Mouse (Mus musculus) heart, embryonic 11.5 days (tissue): ENCODE data around the gene Rpl22. TPM values are rescaled to one million over a fixed set of nuclear protein-coding genes. Genes with fewer than 3 reads are reported as not detected.

ENCODE experiments used
- ATAC-seq: fragments of 200-750 bp; cut with Nextera tagmentation; replicated peaks from 2 replicates; pipeline ENCODE4 v1.8.0; 2017; ENCODE audit warnings: moderate library complexity; ENCODE audit not compliant: insufficient number of reproducible peaks, low FRiP score, low TSS enrichment
- H3K27ac ChIP-seq: fragments of 300-500 bp; sonication (generic); 2 replicates; pipeline ENCODE4 v1.5.1; 2014; ENCODE audit warnings: mild to moderate bottlenecking, low read depth, low read length
- H3K27me3 ChIP-seq: fragments of 300-500 bp; sonication (generic); 2 replicates; pipeline ENCODE4 v1.6.1; 2014; ENCODE audit warnings: mild to moderate bottlenecking, low read length, mixed read lengths; ENCODE audit not compliant: control insufficient read depth, insufficient read depth
- H3K36me3 ChIP-seq: fragments of 300-500 bp; sonication (generic); 2 replicates; pipeline ENCODE4 v1.6.1; 2014; ENCODE audit warnings: mild to moderate bottlenecking, low read length, moderate library complexity, mixed read lengths; ENCODE audit not compliant: control insufficient read depth, insufficient read depth
- H3K4me1 ChIP-seq: fragments of 300-500 bp; sonication (generic); 2 replicates; pipeline ENCODE4 v1.6.1; 2014; ENCODE audit warnings: low read length; ENCODE audit not compliant: control insufficient read depth, insufficient read depth
- H3K4me2 ChIP-seq: fragments of 300-500 bp; sonication (generic); 2 replicates; pipeline ENCODE4 v1.6.1; 2014; ENCODE audit warnings: mild to moderate bottlenecking, moderate library complexity
- H3K4me3 ChIP-seq: fragments of 300-500 bp; sonication (generic); 2 replicates; pipeline ENCODE4 v1.5.1; 2014; ENCODE audit warnings: low read depth, low read length
- H3K9ac ChIP-seq: fragments of 300-500 bp; sonication (generic); 2 replicates; pipeline ENCODE4 v1.6.1; 2014; ENCODE audit warnings: mild to moderate bottlenecking, low read depth, low read length, moderate library complexity
- H3K9me3 ChIP-seq: fragments of 300-500 bp; sonication (generic); replicated peaks from 2 replicates; pipeline ENCODE4 v1.6.1; 2016; ENCODE audit warnings: low read length; ENCODE audit not compliant: control insufficient read depth
- WGBS: fragments of 180-500 bp; shearing (Covaris S2); extraction: QIAGEN DNeasy Blood & Tissue Kit; methylation state at CpG from one replicate; pipeline ENCODE4 v1.1.7; 2014; ENCODE audit not compliant: insufficient replicate concordance; 5-methylcytosine and 5-hydroxymethylcytosine counted together
- polyA plus RNA-seq: library from polyadenylated mRNA; unstranded; fragments of >200 nt; fragmentation: Nextera tagmentation; extraction: Ambion mirVana; gene quantifications from 2 replicates; pipeline ENCODE4 v1.2.1, GENCODE M21; 2014

Rpl22 gene
- polyA plus RNA-seq, 1 experiment from 2014 or later: 300 TPM

DNA sequence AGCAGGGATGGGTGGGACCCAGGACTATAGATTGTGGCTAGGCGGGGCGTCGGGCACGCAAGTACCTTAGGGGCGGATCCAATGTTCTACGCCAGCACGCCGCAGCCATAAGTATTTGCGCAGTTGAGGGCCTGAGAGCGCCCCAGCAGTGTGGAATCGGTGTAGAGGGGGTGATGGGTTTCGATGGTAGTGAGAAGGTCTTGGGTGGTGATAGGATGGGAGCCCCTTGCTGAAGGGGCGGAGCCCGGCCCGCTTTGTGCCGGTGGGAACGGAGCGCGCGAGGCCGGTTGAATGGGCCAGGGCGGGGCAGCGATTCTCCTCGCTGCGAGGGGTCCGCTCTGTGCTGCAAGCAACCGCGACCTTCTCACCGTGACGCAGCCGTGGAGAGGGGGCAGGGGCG lies 39.4 kb upstream of the Rpl22 start:
- no peak overlapping the region for H3K4me2 ChIP-seq
- no peak; the same call in 1 of the 2 replicates for ATAC-seq

DNA sequence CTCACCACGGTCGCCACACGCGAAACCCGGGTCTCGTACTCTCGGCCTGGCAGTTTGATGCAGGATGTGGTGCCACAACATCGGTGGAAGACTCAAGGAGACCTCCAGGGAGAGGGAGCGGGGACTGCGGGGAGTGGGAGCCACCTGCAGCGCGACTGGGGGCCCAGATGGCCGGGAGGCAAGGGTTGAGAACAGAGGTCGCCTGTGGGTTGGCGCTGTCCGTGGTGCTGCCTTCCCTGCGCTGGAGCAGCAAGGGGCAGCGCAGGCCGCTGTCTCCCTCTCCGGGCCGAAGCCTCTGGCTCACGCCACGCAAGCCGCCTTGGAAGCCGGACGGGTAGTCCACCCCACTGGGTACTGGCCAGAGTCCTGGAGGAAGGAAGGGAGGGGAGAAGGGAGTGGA lies 38.7 kb upstream of the Rpl22 start:
- no peak overlapping the region for H3K27ac ChIP-seq
- H3K9me3 ChIP-seq: no peaks in the 10 kb centered on the region
- no peak overlapping the region for H3K4me2 ChIP-seq
- no peaks in the 10 kb centered on the region for H3K36me3 ChIP-seq
- peaks cover 91% of the 10 kb centered on the region for H3K27me3 ChIP-seq
- H3K4me3 ChIP-seq: no peak overlapping the region
- H3K9ac ChIP-seq: no peak overlapping the region
- 6% methylated on average over 26 of the region's 26 CpGs for WGBS
- peaks cover 11% of the 10 kb centered on the region for H3K4me1 ChIP-seq
- ATAC-seq: no peak

More for the DNA sequence above, 39.4 kb upstream of the Rpl22 start:
- no peak overlapping the region for H3K27ac ChIP-seq
- H3K9ac ChIP-seq: no peak overlapping the region
- no peaks in the 10 kb centered on the region for H3K36me3 ChIP-seq
- 4% methylated on average over 32 of the region's 32 CpGs for WGBS
- H3K4me3 ChIP-seq: no peak overlapping the region
- peaks cover 11% of the 10 kb centered on the region for H3K4me1 ChIP-seq
- H3K27me3 ChIP-seq: peaks cover 91% of the 10 kb centered on the region
- no peaks in the 10 kb centered on the region for H3K9me3 ChIP-seq

DNA sequence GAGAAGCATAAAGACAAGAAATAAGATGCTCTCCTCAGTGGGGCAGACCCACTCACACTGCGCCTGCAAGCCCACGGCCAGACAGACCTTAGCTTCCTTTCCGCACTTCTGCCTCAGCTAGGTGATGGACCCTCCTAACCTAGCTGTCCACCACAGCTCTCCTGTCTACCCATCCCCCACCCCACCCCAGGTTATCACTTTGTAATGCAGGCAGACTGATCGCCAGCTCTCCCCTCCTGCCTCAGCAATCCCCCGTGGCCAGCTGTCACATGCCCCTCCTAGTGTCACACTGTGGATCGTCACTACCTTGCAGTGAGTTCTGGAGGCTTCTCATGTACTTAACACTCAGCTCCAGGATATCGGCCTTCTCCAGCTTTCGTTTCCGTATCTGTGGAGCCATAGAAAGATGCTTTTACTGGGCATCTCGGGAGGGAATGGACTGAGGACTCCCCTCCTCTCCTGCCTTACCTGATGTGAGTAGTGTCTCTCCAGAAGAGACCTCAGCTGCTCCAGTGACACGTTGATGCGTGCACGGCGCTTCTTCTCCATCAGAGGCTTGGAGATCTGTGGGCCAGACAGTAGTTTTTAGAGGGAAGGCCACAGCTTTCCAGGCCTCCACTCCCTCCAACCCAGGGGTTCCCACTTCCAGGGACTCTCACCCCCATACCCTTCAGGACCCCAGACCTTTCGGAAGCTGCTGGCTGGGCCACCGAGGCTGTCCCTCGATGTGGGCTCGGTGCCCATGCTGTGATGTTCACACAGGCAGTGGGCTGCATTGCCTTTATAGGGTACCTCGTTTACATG lies 38.0 kb upstream of the Rpl22 start:
- no peak overlapping the region for H3K9ac ChIP-seq
- no peak overlapping the region for H3K27ac ChIP-seq
- peaks cover 11% of the 10 kb centered on the region for H3K4me1 ChIP-seq
- no peak overlapping the region for H3K4me3 ChIP-seq
- WGBS: 20% methylated on average over 19 of the region's 19 CpGs
- H3K27me3 ChIP-seq: peaks cover 91% of the 10 kb centered on the region
- no peaks in the 10 kb centered on the region for H3K36me3 ChIP-seq
- ATAC-seq: no peak
- H3K4me2 ChIP-seq: no peak overlapping the region
- no peaks in the 10 kb centered on the region for H3K9me3 ChIP-seq

- H3K4me3 ChIP-seq: no peak overlapping the region
- no peak for ATAC-seq
- no peaks in the 10 kb centered on the region for H3K9me3 ChIP-seq
- WGBS: 53% methylated on average over 18 of the region's 18 CpGs
- H3K27me3 ChIP-seq: peaks cover 91% of the 10 kb centered on the region
- H3K27ac ChIP-seq: no peak overlapping the region
- no peak overlapping the region for H3K9ac ChIP-seq
- peaks cover 3% of the 10 kb centered on the region for H3K4me1 ChIP-seq
- H3K36me3 ChIP-seq: no peaks in the 10 kb centered on the region
- no peak overlapping the region for H3K4me2 ChIP-seq
Measured at GRCm38 (mm10) chr4:152288398-152288945, 37.1 kb upstream of the Rpl22 start.

- ATAC-seq: no peak
- no peaks in the 10 kb centered on the region for H3K36me3 ChIP-seq
- peaks cover 8% of the 10 kb centered on the region for H3K4me1 ChIP-seq
- no peak overlapping the region for H3K9ac ChIP-seq
- H3K4me2 ChIP-seq: peak overlapping the region; percentile 44
- peaks cover 76% of the 10 kb centered on the region for H3K27me3 ChIP-seq
- no peak overlapping the region for H3K27ac ChIP-seq
- 2% methylated on average over 39 of the region's 39 CpGs for WGBS
- peak overlapping the region; percentile 28 for H3K4me3 ChIP-seq
- H3K9me3 ChIP-seq: no peaks in the 10 kb centered on the region
Measured at GRCm38 (mm10) chr4:152290385-152290784, 35.2 kb upstream of the Rpl22 start.

- Histone ChIP-seq H3K36me3 (no peaks in the 10 kb centered on the region), H3K4me2 (no peak overlapping the region), H3K9me3 (no peaks in the 10 kb centered on the region), H3K27ac (no peak overlapping the region), H3K27me3 (peaks cover 72% of the 10 kb centered on the region), H3K4me3 (0 out of 2 replicates have a peak overlapping the region, but pooled peaks have one; percentile 28), H3K9ac (no peak overlapping the region), H3K4me1 (peaks cover 12% of the 10 kb centered on the region)
- WGBS: 20% methylated on average over 11 of the region's 11 CpGs
- no peak for ATAC-seq
Measured at GRCm38 (mm10) chr4:152290991-152291390, 34.6 kb upstream of the Rpl22 start.

DNA sequence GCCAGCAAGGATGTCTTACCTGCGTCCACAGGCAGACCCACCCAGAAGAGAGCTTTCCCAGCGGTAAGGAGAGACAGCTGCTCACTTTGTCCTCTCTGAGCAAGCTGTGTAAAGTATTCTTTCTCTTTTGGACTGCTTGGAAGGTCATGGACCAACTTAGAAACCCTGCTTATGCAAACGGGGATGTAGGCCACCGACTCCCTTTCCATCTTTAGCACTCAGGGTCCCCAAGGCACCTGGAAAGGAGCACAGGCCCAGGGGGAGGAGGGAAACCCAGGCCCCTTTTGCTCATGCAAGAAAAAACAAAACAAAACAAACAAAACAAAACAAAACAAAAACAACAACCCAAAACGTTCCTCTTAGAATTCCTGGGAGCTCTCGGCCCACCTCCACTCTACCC lies 34.0 kb upstream of the Rpl22 start, which contains the start of gene Hes3:
Hes3 (minus strand) TSS at position 101 of the 400 bp plus-strand sequence.
- H3K27me3 ChIP-seq: peaks cover 66% of the 10 kb centered on the region
- no peak within 1 kb of the TSS for H3K27ac ChIP-seq
- no peak for ATAC-seq
- H3K4me3 ChIP-seq: peak within 1 kb of the TSS; percentile 28
- no peaks in the 10 kb centered on the region for H3K9me3 ChIP-seq
- peak within 1 kb of the TSS; percentile 44 for H3K4me2 ChIP-seq
- 31% methylated on average over 6 of the region's 6 CpGs for WGBS
- H3K4me1 ChIP-seq: peaks cover 12% of the 10 kb centered on the region; the same call in 1 of the 2 replicates
- H3K9ac ChIP-seq: no peak within 1 kb of the TSS
- H3K36me3 ChIP-seq: no peaks in the 10 kb centered on the region

- Histone ChIP-seq H3K27ac (no peak overlapping the region), H3K27me3 (peaks cover 59% of the 10 kb centered on the region), H3K4me1 (peaks cover 12% of the 10 kb centered on the region; the same call in 1 of the 2 replicates), H3K9ac (no peak overlapping the region), H3K36me3 (no peaks in the 10 kb centered on the region), H3K4me3 (no peak overlapping the region), H3K9me3 (no peaks in the 10 kb centered on the region), H3K4me2 (no peak overlapping the region)
- WGBS: 45% methylated on average over 12 of the region's 12 CpGs
- ATAC-seq: no peak
Measured at GRCm38 (mm10) chr4:152292102-152292765, 33.3 kb upstream of the Rpl22 start.
